Mouse (Mus musculus): ENCODE results near the gene Rnf217. TPM values are rescaled to one million over a fixed set of nuclear protein-coding genes. Genes with fewer than 3 reads are reported as not detected.
A peak's percentile ranks its signal among the peaks of the same experiment; 100 is the strongest.

The Rnf217 gene
- polyA plus RNA-seq, 1 experiment = 0.19 TPM

GRCm38 (mm10) chr10:31608441-31609065 lies 431 bp downstream of the Rnf217 start:
- Histone ChIP-seq H3K36me3 (ENCODE audit: control insufficient read depth, insufficient read depth, low read length) (no peaks in the 10 kb centered on the region), H3K27me3 (ENCODE audit: control insufficient read depth, insufficient read depth, low read length) (peaks cover 10% of the 10 kb centered on the region), H3K27ac (ENCODE audit: insufficient read depth, low read length) (no peak overlapping the region), H3K4me3 (ENCODE audit: extremely low read depth, insufficient read depth, insufficient read length) (peak overlapping the region; percentile 36), H3K4me1 (ENCODE audit: control insufficient read depth, insufficient read depth, insufficient read length) (no peaks in the 10 kb centered on the region)
- WGBS = 6% methylated on average over 49 of the region's 60 CpGs
- no peak for DNase-seq (ENCODE audit: low read depth in 1 of 2, low spot score in 2 of 2)
- TF ChIP-seq POLR2A (IDR thresholded peaks at IDR 0.05; ENCODE audit: low read depth, low read length) (no peak), CTCF (IDR thresholded peaks at IDR 0.05; ENCODE audit: extremely low read depth, insufficient read depth, insufficient read length, insufficient replicate concordance) (no peak)

- Histone ChIP-seq H3K36me3 (ENCODE audit: control insufficient read depth, insufficient read depth, low read length) (no peaks in the 10 kb centered on the region), H3K27me3 (ENCODE audit: control insufficient read depth, insufficient read depth, low read length) (peaks cover 10% of the 10 kb centered on the region), H3K4me1 (ENCODE audit: control insufficient read depth, insufficient read depth, insufficient read length) (no peaks in the 10 kb centered on the region), H3K27ac (ENCODE audit: insufficient read depth, low read length) (no peak overlapping the region), H3K4me3 (ENCODE audit: extremely low read depth, insufficient read depth, insufficient read length) (no peak overlapping the region)
- no peak for DNase-seq (ENCODE audit: low read depth in 1 of 2, low spot score in 2 of 2)
- no peak for TF ChIP-seq CTCF (IDR thresholded peaks at IDR 0.05; ENCODE audit: extremely low read depth, insufficient read depth, insufficient read length, insufficient replicate concordance)
- TF ChIP-seq POLR2A (IDR thresholded peaks at IDR 0.05; ENCODE audit: low read depth, low read length) = no peak
- WGBS = 40% methylated on average over 11 of the region's 11 CpGs
Observed at GRCm38 (mm10) chr10:31606981-31607867, 1.8 kb downstream of the Rnf217 start.

- Histone ChIP-seq H3K36me3 (ENCODE audit: control insufficient read depth, insufficient read depth, low read length) (no peaks in the 10 kb centered on the region), H3K27me3 (ENCODE audit: control insufficient read depth, insufficient read depth, low read length) (peaks cover 3% of the 10 kb centered on the region; the same call in 1 of the 2 replicates), H3K4me1 (ENCODE audit: control insufficient read depth, insufficient read depth, insufficient read length) (no peaks in the 10 kb centered on the region), H3K27ac (ENCODE audit: insufficient read depth, low read length) (no peak overlapping the region), H3K4me3 (ENCODE audit: extremely low read depth, insufficient read depth, insufficient read length) (no peak overlapping the region)
- DNase-seq (ENCODE audit: low read depth in 1 of 2, low spot score in 2 of 2) = no peak
- TF ChIP-seq CTCF (IDR thresholded peaks at IDR 0.05; ENCODE audit: extremely low read depth, insufficient read depth, insufficient read length, insufficient replicate concordance) = no peak
- no peak for TF ChIP-seq POLR2A (IDR thresholded peaks at IDR 0.05; ENCODE audit: low read depth, low read length)
- 95% methylated on average over 4 of the region's 4 CpGs for WGBS
Observed at GRCm38 (mm10) chr10:31603855-31604254, 5.1 kb downstream of the Rnf217 start.

GRCm38 (mm10) chr10:31600116-31600515 lies 8.9 kb downstream of the Rnf217 start:
- Histone ChIP-seq H3K4me3 (ENCODE audit: extremely low read depth, insufficient read depth, insufficient read length) (no peak overlapping the region), H3K27me3 (ENCODE audit: control insufficient read depth, insufficient read depth, low read length) (no peaks in the 10 kb centered on the region), H3K36me3 (ENCODE audit: control insufficient read depth, insufficient read depth, low read length) (no peaks in the 10 kb centered on the region), H3K27ac (ENCODE audit: insufficient read depth, low read length) (no peak overlapping the region), H3K4me1 (ENCODE audit: control insufficient read depth, insufficient read depth, insufficient read length) (no peaks in the 10 kb centered on the region)
- 90% methylated on average over 6 of the region's 6 CpGs for WGBS
- DNase-seq (ENCODE audit: low read depth in 1 of 2, low spot score in 2 of 2) = no peak
- TF ChIP-seq POLR2A (IDR thresholded peaks at IDR 0.05; ENCODE audit: low read depth, low read length) (no peak), CTCF (IDR thresholded peaks at IDR 0.05; ENCODE audit: extremely low read depth, insufficient read depth, insufficient read length, insufficient replicate concordance) (no peak)

- 78% methylated on average over 2 of the region's 2 CpGs for WGBS
- Histone ChIP-seq H3K27ac (ENCODE audit: insufficient read depth, low read length) (no peak overlapping the region), H3K36me3 (ENCODE audit: control insufficient read depth, insufficient read depth, low read length) (no peaks in the 10 kb centered on the region), H3K4me3 (ENCODE audit: extremely low read depth, insufficient read depth, insufficient read length) (no peak overlapping the region), H3K4me1 (ENCODE audit: control insufficient read depth, insufficient read depth, insufficient read length) (no peaks in the 10 kb centered on the region), H3K27me3 (ENCODE audit: control insufficient read depth, insufficient read depth, low read length) (no peaks in the 10 kb centered on the region)
- TF ChIP-seq POLR2A (IDR thresholded peaks at IDR 0.05; ENCODE audit: low read depth, low read length) (no peak), CTCF (IDR thresholded peaks at IDR 0.05; ENCODE audit: extremely low read depth, insufficient read depth, insufficient read length, insufficient replicate concordance) (no peak)
- DNase-seq (ENCODE audit: low read depth in 1 of 2, low spot score in 2 of 2) = no peak
Observed at GRCm38 (mm10) chr10:31597886-31598285, 11.1 kb downstream of the Rnf217 start.

GRCm38 (mm10) chr10:31596804-31597203 lies 12.2 kb downstream of the Rnf217 start:
- Histone ChIP-seq H3K4me3 (ENCODE audit: extremely low read depth, insufficient read depth, insufficient read length) (no peak overlapping the region), H3K4me1 (ENCODE audit: control insufficient read depth, insufficient read depth, insufficient read length) (no peaks in the 10 kb centered on the region), H3K36me3 (ENCODE audit: control insufficient read depth, insufficient read depth, low read length) (no peaks in the 10 kb centered on the region), H3K27ac (ENCODE audit: insufficient read depth, low read length) (no peak overlapping the region), H3K27me3 (ENCODE audit: control insufficient read depth, insufficient read depth, low read length) (no peaks in the 10 kb centered on the region)
- no peak for DNase-seq (ENCODE audit: low read depth in 1 of 2, low spot score in 2 of 2)
- no peak for TF ChIP-seq POLR2A (IDR thresholded peaks at IDR 0.05; ENCODE audit: low read depth, low read length)
- no peak for TF ChIP-seq CTCF (IDR thresholded peaks at IDR 0.05; ENCODE audit: extremely low read depth, insufficient read depth, insufficient read length, insufficient replicate concordance)
- 89% methylated on average over 4 of the region's 4 CpGs for WGBS

Data from spleen, adult 2 months (tissue).